Mouse (Mus musculus) C2C12 (cell line): ENCODE results near the gene Cdc37l1.

Experiments used
- CTCF ChIP-seq: IDR thresholded peaks from one replicate; pipeline ENCODE4 v1.5.1; 2011; ENCODE audit not compliant: control insufficient read depth, insufficient read depth, insufficient read length
- FOSL1 ChIP-seq: IDR thresholded peaks from one replicate; pipeline ENCODE4 v1.8.0; 2011; ENCODE audit warnings: mild to moderate bottlenecking, low read length; ENCODE audit not compliant: poor library complexity, insufficient read depth, severe bottlenecking
- MYOD1 ChIP-seq: IDR thresholded peaks from one replicate; pipeline ENCODE4 v1.6.1; 2011; ENCODE audit warnings: low read depth; ENCODE audit not compliant: control insufficient read depth, insufficient read length
- MYOG ChIP-seq: IDR thresholded peaks from one replicate; pipeline ENCODE4 v1.6.1; 2011; ENCODE audit not compliant: control insufficient read depth, insufficient read length; ENCODE audit errors: extremely low read depth
- USF1 ChIP-seq: IDR thresholded peaks from one replicate; pipeline ENCODE4 v1.6.1; 2011; ENCODE audit warnings: low read depth, mild to moderate bottlenecking, control low read depth, moderate library complexity

- no peak for TF ChIP-seq CTCF
- TF ChIP-seq FOSL1, result no peak
- TF ChIP-seq USF1, result no peak
- TF ChIP-seq MYOD1, result no peak
- no peak for TF ChIP-seq MYOG
Measured at GRCm38 (mm10) chr19:28964552-28964903, 25.6 kb upstream of the Cdc37l1 start.
